Mouse (Mus musculus) forebrain, embryonic 15.5 days (tissue): ENCODE measurements around the gene Aff3. TPM values are rescaled to one million over a fixed set of nuclear protein-coding genes. Genes with fewer than 3 reads are reported as not detected.
"Not testable (repeated sequence)": the region's sequence is repeated elsewhere in the genome, so short reads cannot be mapped to it uniquely, and the experiment has no call there.

Source experiments
- ATAC-seq: fragments of 200-750 bp; cut with Nextera tagmentation; replicated peaks from 2 replicates; pipeline ENCODE4 v1.8.0; 2017; ENCODE audit warnings: mild to moderate bottlenecking, moderate TSS enrichment, moderate library complexity
- H3K27ac ChIP-seq: fragments of 300-500 bp; sonication (generic); replicated peaks from 2 replicates; pipeline ENCODE4 v1.5.1; 2015; ENCODE audit warnings: mild to moderate bottlenecking, inconsistent platforms
- H3K27me3 ChIP-seq: fragments of 300-500 bp; sonication (generic); 2 replicates; pipeline ENCODE4 v1.6.1; 2015; ENCODE audit warnings: inconsistent platforms
- H3K36me3 ChIP-seq: fragments of 300-500 bp; sonication (generic); 2 replicates; pipeline ENCODE4 v1.6.1; 2015; ENCODE audit warnings: mild to moderate bottlenecking, inconsistent platforms
- H3K4me1 ChIP-seq: fragments of 300-500 bp; sonication (generic); 2 replicates; pipeline ENCODE4 v1.6.1; 2015; ENCODE audit warnings: inconsistent platforms
- H3K4me2 ChIP-seq: fragments of 300-500 bp; sonication (generic); replicated peaks from 2 replicates; pipeline ENCODE4 v1.6.1; 2015; ENCODE audit warnings: mild to moderate bottlenecking, inconsistent platforms
- H3K4me3 ChIP-seq: fragments of 300-500 bp; sonication (generic); 2 replicates; pipeline ENCODE4 v1.5.1; 2015; ENCODE audit warnings: mild to moderate bottlenecking, inconsistent platforms
- H3K9ac ChIP-seq: fragments of 300-500 bp; sonication (generic); replicated peaks from 2 replicates; pipeline ENCODE4 v1.6.1; 2015; ENCODE audit warnings: mild to moderate bottlenecking, inconsistent platforms
- H3K9me3 ChIP-seq: fragments of 300-500 bp; sonication (generic); 2 replicates; pipeline ENCODE4 v1.6.1; 2016; ENCODE audit warnings: inconsistent platforms
- WGBS: fragments of 180-500 bp; shearing (Covaris S2); methylation state at CpG from one replicate; pipeline ENCODE4 v1.1.7; 2015; ENCODE audit warnings: mixed read lengths; 5-methylcytosine and 5-hydroxymethylcytosine counted together
- polyA plus RNA-seq: library from polyadenylated mRNA; unstranded; fragments of >200 nt; fragmentation: Nextera tagmentation; extraction: Ambion mirVana; gene quantifications from 2 replicates; pipeline ENCODE4 v1.2.1, GENCODE M21; 2015

Aff3 gene
- polyA plus RNA-seq, 1 experiment from 2014 or later, result 36.9 TPM

DNA sequence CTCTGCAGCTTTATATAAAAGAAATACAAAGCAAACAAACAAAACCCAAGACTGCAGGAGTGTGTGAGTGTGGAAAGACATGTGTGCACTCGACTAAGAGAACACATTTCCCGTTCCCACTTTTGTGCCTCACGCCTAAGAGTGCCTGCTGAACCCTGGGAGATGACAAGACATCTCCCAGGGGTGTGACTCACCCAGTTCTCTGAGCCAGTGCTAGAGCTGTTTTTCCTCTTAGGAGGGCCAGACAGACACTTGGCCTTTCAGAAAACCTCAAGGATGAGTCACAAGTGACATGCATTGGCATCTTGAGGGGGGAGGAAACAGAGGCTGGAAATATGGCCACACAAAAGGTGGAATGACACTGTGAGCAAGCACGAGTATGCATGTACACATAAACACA is 227.1 kb downstream of the Aff3 start:
- ATAC-seq, result no peak
- Histone ChIP-seq H3K4me2 (no peak overlapping the region), H3K36me3 (no peaks in the 10 kb centered on the region), H3K9me3 (no peaks in the 10 kb centered on the region), H3K9ac (no peak overlapping the region), H3K27me3 (no peaks in the 10 kb centered on the region), H3K4me1 (peaks cover 59% of the 10 kb centered on the region), H3K4me3 (no peak overlapping the region), H3K27ac (peak overlapping the region; percentile 86)
- 58% methylated on average over 4 of the region's 4 CpGs for WGBS

DNA sequence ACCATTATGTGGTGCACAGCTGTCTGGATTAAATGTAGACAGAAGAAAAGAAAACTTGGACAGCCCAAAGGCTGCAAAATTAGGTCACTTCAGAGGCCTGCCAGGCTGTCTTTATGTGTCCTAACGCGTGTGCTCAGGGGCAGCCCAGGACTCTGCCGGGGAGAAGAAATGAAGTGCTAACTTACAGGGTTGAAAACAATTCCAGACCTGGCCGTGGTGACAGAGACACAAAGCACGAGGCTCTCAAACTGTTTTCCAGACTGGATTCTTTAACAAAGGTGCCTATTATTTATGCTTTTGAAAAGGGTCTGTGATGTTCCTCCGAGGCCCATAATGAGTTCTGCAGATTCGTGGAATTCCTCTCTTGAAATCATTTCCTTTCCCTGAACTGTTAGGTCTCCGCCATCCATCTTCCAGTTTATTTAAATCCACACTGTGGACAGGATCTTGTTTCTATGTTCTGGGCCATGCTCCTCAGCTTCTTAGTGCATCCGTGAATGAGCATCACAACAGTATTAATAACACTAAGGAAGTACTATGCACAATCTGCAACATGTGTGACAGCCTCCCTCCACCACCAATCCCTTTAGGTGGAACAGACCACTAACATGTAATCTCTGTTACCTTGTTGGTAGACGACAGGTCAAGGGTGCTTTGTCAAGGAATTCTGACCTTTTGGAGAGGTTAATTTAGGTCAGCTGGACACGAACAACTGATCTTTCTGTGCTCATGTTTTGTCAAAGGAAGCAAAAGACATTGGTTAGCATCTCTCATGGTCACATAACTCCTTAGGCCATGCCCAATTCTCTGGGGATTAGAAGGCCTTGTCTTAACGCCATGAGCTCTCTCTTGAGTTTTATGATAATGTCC is 228.0 kb downstream of the Aff3 start:
- H3K9ac ChIP-seq, result no peak overlapping the region
- no peaks in the 10 kb centered on the region for H3K36me3 ChIP-seq
- H3K27ac ChIP-seq, result peak overlapping the region; percentile 86; the same call in 1 of the 2 replicates
- H3K4me2 ChIP-seq, result no peak overlapping the region
- peaks cover 58% of the 10 kb centered on the region for H3K4me1 ChIP-seq
- H3K4me3 ChIP-seq, result no peak overlapping the region
- ATAC-seq, result no peak
- no peaks in the 10 kb centered on the region for H3K9me3 ChIP-seq
- no peaks in the 10 kb centered on the region for H3K27me3 ChIP-seq
- 27% methylated on average over 12 of the region's 12 CpGs for WGBS

GRCm38 (mm10) chr1:38430311-38430710 is 234.4 kb downstream of the Aff3 start:
- H3K9me3 ChIP-seq, H3K27me3 ChIP-seq, H3K4me2 ChIP-seq, ATAC-seq, H3K9ac ChIP-seq, H3K36me3 ChIP-seq, H3K4me3 ChIP-seq: not testable (repeated sequence)
- peaks cover 28% of the 10 kb centered on the region for H3K4me1 ChIP-seq
- H3K27ac ChIP-seq, result peak overlapping the region; percentile 87; the same call in 1 of the 2 replicates
- 96% methylated on average over 12 of the region's 12 CpGs for WGBS

DNA sequence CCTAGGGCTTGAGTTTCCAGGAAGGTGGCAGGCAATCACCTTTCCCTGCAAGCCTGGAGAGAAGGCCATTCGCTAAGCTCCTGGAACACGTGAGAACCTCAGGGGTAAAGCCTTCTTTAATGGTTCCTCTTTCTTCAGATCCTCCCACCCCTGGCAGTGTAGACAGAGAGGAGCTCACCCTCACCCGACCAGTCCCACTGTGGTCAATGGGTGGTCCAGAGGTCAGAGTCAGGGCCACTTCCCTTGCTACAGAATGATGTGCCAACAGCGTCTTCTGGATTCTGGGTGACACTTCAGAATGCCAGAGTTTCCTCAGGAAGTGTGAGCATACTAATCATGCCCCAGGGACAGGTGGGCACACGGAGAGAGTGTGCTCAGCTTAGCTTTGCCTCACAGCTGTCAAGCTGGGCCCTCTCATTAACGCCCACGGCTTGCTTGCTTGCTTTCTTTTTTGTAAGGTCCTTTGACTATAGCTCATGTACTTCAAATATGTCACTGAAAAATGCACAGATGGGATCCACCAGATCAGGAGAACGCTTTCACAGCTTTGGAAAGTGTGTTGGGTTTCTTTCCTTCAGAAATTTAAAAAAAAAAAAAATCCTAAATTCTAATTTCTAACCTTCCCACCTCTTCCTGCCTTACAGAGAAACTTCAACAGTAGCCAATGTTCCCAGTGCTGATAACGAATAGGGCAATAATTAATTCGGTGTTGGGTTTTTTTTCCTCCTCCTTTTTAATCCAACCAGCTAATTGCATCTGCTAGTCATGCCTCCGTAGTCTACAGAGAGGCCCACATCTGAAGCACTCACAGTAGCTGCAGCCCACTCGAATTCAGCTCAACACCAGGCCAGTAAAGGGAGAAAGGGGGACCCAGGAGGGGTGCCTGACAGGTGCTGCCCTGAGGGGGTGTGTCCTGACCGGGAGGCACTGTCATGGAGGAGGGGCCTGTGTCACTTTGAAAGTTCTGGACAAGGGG is 235.8 kb downstream of the Aff3 start:
- Histone ChIP-seq H3K4me1 (peaks cover 30% of the 10 kb centered on the region), H3K9me3 (no peaks in the 10 kb centered on the region), H3K27ac (peak overlapping the region; percentile 87), H3K4me2 (no peak overlapping the region), H3K9ac (no peak overlapping the region), H3K36me3 (no peaks in the 10 kb centered on the region), H3K27me3 (no peaks in the 10 kb centered on the region), H3K4me3 (no peak overlapping the region)
- ATAC-seq, result peak; percentile 71
- WGBS, result 25% methylated on average over 13 of the region's 13 CpGs

DNA sequence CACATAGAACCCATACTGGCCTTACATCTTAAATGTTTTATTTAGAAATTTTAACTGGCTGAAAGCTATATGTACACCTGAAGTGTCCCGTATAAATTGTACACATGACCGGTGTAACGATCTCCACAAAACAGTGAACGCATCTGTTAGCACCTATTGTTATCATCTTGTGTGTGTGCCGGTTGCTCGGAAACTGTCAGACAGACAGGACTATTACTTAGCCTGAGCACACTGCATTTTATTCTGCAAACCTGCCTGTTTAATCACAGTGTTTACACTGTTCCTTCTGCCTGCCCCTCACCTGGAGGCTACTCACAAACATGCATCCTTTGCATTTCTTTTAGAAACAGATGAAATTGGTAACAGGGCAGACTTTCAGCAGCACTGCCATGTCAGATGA is 241.8 kb downstream of the Aff3 start:
- H3K27me3 ChIP-seq, result no peaks in the 10 kb centered on the region
- ATAC-seq, result no peak

DNA sequence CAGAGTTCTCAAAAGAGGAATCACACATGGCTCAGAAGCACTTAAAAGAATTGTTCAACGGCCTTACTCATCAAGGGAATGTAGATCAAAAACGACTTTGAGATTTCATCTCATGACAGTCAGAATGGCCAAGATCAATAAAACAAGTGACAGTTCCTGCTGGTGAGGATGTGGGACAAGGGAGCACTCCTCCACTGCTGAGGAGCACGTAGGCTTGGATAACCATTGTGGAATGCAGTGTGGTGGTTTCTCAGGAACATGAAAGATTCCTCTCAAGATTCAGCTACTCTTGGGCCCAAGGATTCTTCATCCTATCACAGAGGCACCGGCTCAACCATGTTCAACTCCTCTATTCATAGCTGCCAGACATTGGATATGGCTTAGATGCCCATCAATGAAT is 245.4 kb downstream of the Aff3 start:
- peaks cover 20% of the 10 kb centered on the region for H3K4me1 ChIP-seq
- H3K4me2 ChIP-seq, result no peak overlapping the region
- H3K4me3 ChIP-seq, result no peak overlapping the region
- no peaks in the 10 kb centered on the region for H3K36me3 ChIP-seq
- peak overlapping the region; percentile 88 for H3K27ac ChIP-seq
- 88% methylated on average over 4 of the region's 4 CpGs for WGBS
- no peak for ATAC-seq
- no peaks in the 10 kb centered on the region for H3K9me3 ChIP-seq
- no peak overlapping the region for H3K9ac ChIP-seq
- no peaks in the 10 kb centered on the region for H3K27me3 ChIP-seq

More for the DNA sequence above, 241.8 kb downstream of the Aff3 start:
- H3K4me3 ChIP-seq, result no peak overlapping the region
- H3K9me3 ChIP-seq, result no peaks in the 10 kb centered on the region
- H3K4me2 ChIP-seq, result no peak overlapping the region
- H3K36me3 ChIP-seq, result no peaks in the 10 kb centered on the region
- 73% methylated on average over 6 of the region's 6 CpGs for WGBS
- H3K27ac ChIP-seq, result peak overlapping the region; percentile 36; the same call in 1 of the 2 replicates
- no peak overlapping the region for H3K9ac ChIP-seq
- peaks cover 23% of the 10 kb centered on the region for H3K4me1 ChIP-seq

DNA sequence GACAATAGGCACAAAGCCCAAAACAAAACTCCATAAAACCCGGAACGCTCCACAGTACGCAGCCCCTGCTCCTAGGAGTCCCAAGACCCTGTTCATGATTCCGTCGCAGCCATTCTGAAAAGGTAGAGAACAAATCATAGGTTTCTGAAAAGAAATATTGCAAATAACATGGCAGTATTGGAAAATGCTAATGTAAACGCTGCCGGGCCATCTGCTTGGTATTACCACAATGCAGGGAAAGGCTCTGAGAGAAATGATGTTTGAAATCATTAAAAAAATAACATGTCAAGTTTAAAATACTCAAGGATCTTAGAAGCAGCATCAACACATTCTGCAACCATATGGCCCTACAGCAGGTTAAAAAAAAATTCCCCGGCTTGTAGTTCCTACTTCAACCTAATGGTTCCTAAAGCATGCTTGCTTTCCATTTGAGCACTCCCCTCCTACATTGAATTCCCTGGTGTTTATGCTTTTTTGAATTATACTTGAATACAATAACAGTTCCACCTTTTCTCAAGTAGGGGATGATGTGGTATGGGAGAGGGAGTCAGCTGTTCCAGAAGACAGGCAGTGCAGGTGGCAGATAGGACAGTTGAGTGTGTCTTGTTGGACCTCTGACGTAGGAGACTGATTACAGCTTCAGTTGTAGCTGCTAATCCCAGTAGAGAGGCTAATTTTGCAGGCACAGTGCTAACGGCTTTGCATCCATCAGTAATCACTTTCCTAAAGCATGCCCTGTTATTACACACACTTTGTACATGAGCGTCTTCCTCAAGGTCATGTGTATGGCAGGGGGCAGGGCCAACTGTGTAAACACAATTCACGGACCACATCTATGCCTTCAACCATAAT is 246.3 kb downstream of the Aff3 start:
- WGBS, result 48% methylated on average over 12 of the region's 12 CpGs
- Histone ChIP-seq H3K9ac (no peak overlapping the region; the same call in 1 of the 2 replicates), H3K4me3 (no peak overlapping the region), H3K4me1 (peaks cover 20% of the 10 kb centered on the region), H3K9me3 (no peaks in the 10 kb centered on the region), H3K36me3 (no peaks in the 10 kb centered on the region), H3K4me2 (no peak overlapping the region), H3K27ac (peak overlapping the region; percentile 88), H3K27me3 (no peaks in the 10 kb centered on the region)
- peak; percentile 76 for ATAC-seq

GRCm38 (mm10) chr1:38417196-38417595 is 247.6 kb downstream of the Aff3 start:
- Histone ChIP-seq H3K4me3 (no peak overlapping the region), H3K9me3 (no peaks in the 10 kb centered on the region), H3K4me2 (0 out of 2 replicates have a peak overlapping the region, but pooled peaks have one; percentile 7), H3K27ac (peak overlapping the region; percentile 88), H3K36me3 (no peaks in the 10 kb centered on the region), H3K27me3 (no peaks in the 10 kb centered on the region), H3K9ac (no peak overlapping the region), H3K4me1 (peaks cover 20% of the 10 kb centered on the region)
- no peak for ATAC-seq
- 17% methylated on average over 12 of the region's 12 CpGs for WGBS

GRCm38 (mm10) chr1:38415511-38415910 is 249.2 kb downstream of the Aff3 start:
- H3K9me3 ChIP-seq, result no peaks in the 10 kb centered on the region
- 0 out of 2 replicates have a peak overlapping the region, but pooled peaks have one; percentile 9 for H3K27ac ChIP-seq
- no peak overlapping the region for H3K4me3 ChIP-seq
- H3K27me3 ChIP-seq, result no peaks in the 10 kb centered on the region
- H3K36me3 ChIP-seq, result no peaks in the 10 kb centered on the region
- H3K4me1 ChIP-seq, result peaks cover 31% of the 10 kb centered on the region
- H3K4me2 ChIP-seq, result no peak overlapping the region
- WGBS, result 91% methylated on average over 6 of the region's 6 CpGs
- no peak overlapping the region for H3K9ac ChIP-seq
- no peak for ATAC-seq

GRCm38 (mm10) chr1:38411106-38411505 is 253.6 kb downstream of the Aff3 start:
- H3K36me3 ChIP-seq, result no peaks in the 10 kb centered on the region
- H3K27ac ChIP-seq, result peak overlapping the region; percentile 71
- 48% methylated on average over 4 of the region's 4 CpGs for WGBS
- H3K4me1 ChIP-seq, result peaks cover 22% of the 10 kb centered on the region
- H3K4me3 ChIP-seq, result no peak overlapping the region
- no peak overlapping the region for H3K9ac ChIP-seq
- ATAC-seq, result 0 out of 2 replicates have a peak, but pooled peaks have one; percentile 23
- H3K9me3 ChIP-seq, result no peaks in the 10 kb centered on the region
- no peaks in the 10 kb centered on the region for H3K27me3 ChIP-seq
- H3K4me2 ChIP-seq, result no peak overlapping the region

DNA sequence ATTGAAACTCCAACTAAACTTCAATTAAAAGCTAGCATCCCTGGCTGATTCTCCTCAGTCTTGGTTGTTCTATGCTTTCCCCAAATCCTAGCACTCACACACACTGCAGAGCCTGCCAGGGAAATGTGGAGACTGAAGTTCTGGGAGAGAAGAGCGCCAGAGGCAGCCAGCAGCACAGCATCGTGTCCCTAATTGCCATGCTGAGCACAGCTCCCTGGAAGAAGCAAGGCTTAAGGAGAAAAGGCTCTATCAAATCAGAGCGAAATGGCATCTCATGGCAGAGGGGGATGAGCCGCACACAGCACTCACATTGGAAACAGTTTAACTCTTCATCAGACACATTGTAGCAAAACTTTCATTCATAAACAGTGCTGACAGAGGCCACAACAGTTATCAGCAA is 254.3 kb downstream of the Aff3 start:
- peak overlapping the region; percentile 71 for H3K27ac ChIP-seq
- no peak overlapping the region for H3K9ac ChIP-seq
- 3% methylated on average over 4 of the region's 4 CpGs for WGBS
- no peaks in the 10 kb centered on the region for H3K27me3 ChIP-seq
- no peak overlapping the region for H3K4me2 ChIP-seq
- no peak overlapping the region for H3K4me3 ChIP-seq
- H3K9me3 ChIP-seq, result no peaks in the 10 kb centered on the region
- H3K4me1 ChIP-seq, result peaks cover 22% of the 10 kb centered on the region
- H3K36me3 ChIP-seq, result no peaks in the 10 kb centered on the region
- peak; percentile 78 for ATAC-seq
